Mouse (Mus musculus): ENCODE data around the gene Nolc1. TPM values are rescaled to one million over a fixed set of nuclear protein-coding genes. Genes with fewer than 3 reads are reported as not detected.

Gene Nolc1
- polyA plus RNA-seq, 1 experiment = 74.3 TPM

- H3K4me3 ChIP-seq (ENCODE audit: insufficient read depth, poor library complexity, severe bottlenecking) = no peak overlapping the region
- peaks cover 97% of the 10 kb centered on the region for H3K79me2 ChIP-seq (ENCODE audit: control insufficient read depth, insufficient read depth)
- TF ChIP-seq FOSL1 (IDR thresholded peaks at IDR 0.05; ENCODE audit: insufficient read depth, low read length, poor library complexity, severe bottlenecking) (no peak), MYOD1 (IDR thresholded peaks at IDR 0.05; ENCODE audit: control insufficient read depth, insufficient read length, low read depth) (no peak), CEBPB (IDR thresholded peaks at IDR 0.05; ENCODE audit: low read depth) (no peak), USF1 (IDR thresholded peaks at IDR 0.05; ENCODE audit: low read depth) (no peak)
Measured at GRCm38 (mm10) chr19:46060845-46061244, 14.8 kb upstream of the Nolc1 start.

GRCm38 (mm10) chr19:46068054-46068453 lies 7.6 kb upstream of the Nolc1 start:
- peaks cover 96% of the 10 kb centered on the region for H3K36me3 ChIP-seq (ENCODE audit: control insufficient read depth, insufficient read depth)
- no peak overlapping the region for H3ac ChIP-seq (ENCODE audit: control insufficient read depth, insufficient read length, low read depth)

More at GRCm38 (mm10) chr19:46060845-46061244, 14.8 kb upstream of the Nolc1 start:
- no peak overlapping the region for H3ac ChIP-seq (ENCODE audit: control insufficient read depth, insufficient read length, low read depth)
- H3K27me3 ChIP-seq (ENCODE audit: control insufficient read depth, insufficient read depth, insufficient read length) = no peaks in the 10 kb centered on the region
- peaks cover 81% of the 10 kb centered on the region for H3K79me3 ChIP-seq (ENCODE audit: low read depth)
- H3K36me3 ChIP-seq (ENCODE audit: control insufficient read depth, insufficient read depth) = peaks cover 63% of the 10 kb centered on the region

GRCm38 (mm10) chr19:46073285-46073684 lies 2.4 kb upstream of the Nolc1 start:
- Histone ChIP-seq H3K4me3 (ENCODE audit: insufficient read depth, poor library complexity, severe bottlenecking) (no peak overlapping the region), H3K79me3 (ENCODE audit: low read depth) (peaks cover 32% of the 10 kb centered on the region), H3K27me3 (ENCODE audit: control insufficient read depth, insufficient read depth, insufficient read length) (no peaks in the 10 kb centered on the region), H3K79me2 (ENCODE audit: control insufficient read depth, insufficient read depth) (peaks cover 31% of the 10 kb centered on the region), H3K36me3 (ENCODE audit: control insufficient read depth, insufficient read depth) (peaks cover 66% of the 10 kb centered on the region), H3ac (ENCODE audit: control insufficient read depth, insufficient read length, low read depth) (no peak overlapping the region)
- no peak for TF ChIP-seq USF1 (IDR thresholded peaks at IDR 0.05; ENCODE audit: low read depth)
- TF ChIP-seq MAX (IDR thresholded peaks at IDR 0.05) = no peak
- no peak for TF ChIP-seq CTCF (IDR thresholded peaks at IDR 0.05; ENCODE audit: control insufficient read depth, insufficient read depth, insufficient read length)
- no peak for TF ChIP-seq MYOD1 (IDR thresholded peaks at IDR 0.05; ENCODE audit: control insufficient read depth, insufficient read length, low read depth)
- no peak for TF ChIP-seq FOSL1 (IDR thresholded peaks at IDR 0.05; ENCODE audit: insufficient read depth, low read length, poor library complexity, severe bottlenecking)
- TF ChIP-seq MYOG (IDR thresholded peaks at IDR 0.05; ENCODE audit: control insufficient read depth, extremely low read depth, insufficient read length) = no peak
- no peak for TF ChIP-seq CEBPB (IDR thresholded peaks at IDR 0.05; ENCODE audit: low read depth)

More at GRCm38 (mm10) chr19:46068054-46068453, 7.6 kb upstream of the Nolc1 start:
- H3K27me3 ChIP-seq (ENCODE audit: control insufficient read depth, insufficient read depth, insufficient read length) = no peaks in the 10 kb centered on the region
- TF ChIP-seq FOSL1 (IDR thresholded peaks at IDR 0.05; ENCODE audit: insufficient read depth, low read length, poor library complexity, severe bottlenecking) (no peak), MYOG (IDR thresholded peaks at IDR 0.05; ENCODE audit: control insufficient read depth, extremely low read depth, insufficient read length) (no peak), USF1 (IDR thresholded peaks at IDR 0.05; ENCODE audit: low read depth) (no peak), CTCF (IDR thresholded peaks at IDR 0.05; ENCODE audit: control insufficient read depth, insufficient read depth, insufficient read length) (no peak), MYOD1 (IDR thresholded peaks at IDR 0.05; ENCODE audit: control insufficient read depth, insufficient read length, low read depth) (no peak), MAX (IDR thresholded peaks at IDR 0.05) (no peak), CEBPB (IDR thresholded peaks at IDR 0.05; ENCODE audit: low read depth) (no peak)
- no peak overlapping the region for H3K4me3 ChIP-seq (ENCODE audit: insufficient read depth, poor library complexity, severe bottlenecking)
- peaks cover 31% of the 10 kb centered on the region for H3K79me3 ChIP-seq (ENCODE audit: low read depth)
- peaks cover 44% of the 10 kb centered on the region for H3K79me2 ChIP-seq (ENCODE audit: control insufficient read depth, insufficient read depth)

GRCm38 (mm10) chr19:46074266-46074665 lies 1.4 kb upstream of the Nolc1 start:
- Histone ChIP-seq H3K4me3 (ENCODE audit: insufficient read depth, poor library complexity, severe bottlenecking) (no peak overlapping the region), H3ac (ENCODE audit: control insufficient read depth, insufficient read length, low read depth) (no peak overlapping the region), H3K36me3 (ENCODE audit: control insufficient read depth, insufficient read depth) (peaks cover 69% of the 10 kb centered on the region), H3K79me2 (ENCODE audit: control insufficient read depth, insufficient read depth) (peaks cover 41% of the 10 kb centered on the region), H3K27me3 (ENCODE audit: control insufficient read depth, insufficient read depth, insufficient read length) (no peaks in the 10 kb centered on the region), H3K79me3 (ENCODE audit: low read depth) (peaks cover 40% of the 10 kb centered on the region)
- TF ChIP-seq MAX (IDR thresholded peaks at IDR 0.05) (no peak), MYOD1 (IDR thresholded peaks at IDR 0.05; ENCODE audit: control insufficient read depth, insufficient read length, low read depth) (no peak), CTCF (IDR thresholded peaks at IDR 0.05; ENCODE audit: control insufficient read depth, insufficient read depth, insufficient read length) (no peak), CEBPB (IDR thresholded peaks at IDR 0.05; ENCODE audit: low read depth) (no peak), USF1 (IDR thresholded peaks at IDR 0.05; ENCODE audit: low read depth) (no peak), MYOG (IDR thresholded peaks at IDR 0.05; ENCODE audit: control insufficient read depth, extremely low read depth, insufficient read length) (no peak), FOSL1 (IDR thresholded peaks at IDR 0.05; ENCODE audit: insufficient read depth, low read length, poor library complexity, severe bottlenecking) (no peak)

GRCm38 (mm10) chr19:46078535-46078934 lies 2.9 kb downstream of the Nolc1 start:
- peak overlapping the region; percentile 12 for H3ac ChIP-seq (ENCODE audit: control insufficient read depth, insufficient read length, low read depth)
- H3K36me3 ChIP-seq (ENCODE audit: control insufficient read depth, insufficient read depth) = peaks cover 71% of the 10 kb centered on the region
- H3K27me3 ChIP-seq (ENCODE audit: control insufficient read depth, insufficient read depth, insufficient read length) = no peaks in the 10 kb centered on the region
- TF ChIP-seq USF1 (IDR thresholded peaks at IDR 0.05; ENCODE audit: low read depth) (no peak), CTCF (IDR thresholded peaks at IDR 0.05; ENCODE audit: control insufficient read depth, insufficient read depth, insufficient read length) (no peak), MYOG (IDR thresholded peaks at IDR 0.05; ENCODE audit: control insufficient read depth, extremely low read depth, insufficient read length) (no peak), FOSL1 (IDR thresholded peaks at IDR 0.05; ENCODE audit: insufficient read depth, low read length, poor library complexity, severe bottlenecking) (no peak), CEBPB (IDR thresholded peaks at IDR 0.05; ENCODE audit: low read depth) (no peak), MYOD1 (IDR thresholded peaks at IDR 0.05; ENCODE audit: control insufficient read depth, insufficient read length, low read depth) (no peak), MAX (IDR thresholded peaks at IDR 0.05) (no peak)
- no peak overlapping the region for H3K4me3 ChIP-seq (ENCODE audit: insufficient read depth, poor library complexity, severe bottlenecking)
- peaks cover 41% of the 10 kb centered on the region for H3K79me3 ChIP-seq (ENCODE audit: low read depth)
- peaks cover 53% of the 10 kb centered on the region for H3K79me2 ChIP-seq (ENCODE audit: control insufficient read depth, insufficient read depth)

- no peak overlapping the region for H3ac ChIP-seq (ENCODE audit: control insufficient read depth, insufficient read length, low read depth)
- H3K4me3 ChIP-seq (ENCODE audit: insufficient read depth, poor library complexity, severe bottlenecking) = no peak overlapping the region
- H3K36me3 ChIP-seq (ENCODE audit: control insufficient read depth, insufficient read depth) = peaks cover 54% of the 10 kb centered on the region
- H3K79me2 ChIP-seq (ENCODE audit: control insufficient read depth, insufficient read depth) = peaks cover 9% of the 10 kb centered on the region
- TF ChIP-seq FOSL1 (IDR thresholded peaks at IDR 0.05; ENCODE audit: insufficient read depth, low read length, poor library complexity, severe bottlenecking) (no peak), CTCF (IDR thresholded peaks at IDR 0.05; ENCODE audit: control insufficient read depth, insufficient read depth, insufficient read length) (no peak), MYOD1 (IDR thresholded peaks at IDR 0.05; ENCODE audit: control insufficient read depth, insufficient read length, low read depth) (no peak), MAX (IDR thresholded peaks at IDR 0.05) (no peak)
- no peaks in the 10 kb centered on the region for H3K27me3 ChIP-seq (ENCODE audit: control insufficient read depth, insufficient read depth, insufficient read length)
- H3K79me3 ChIP-seq (ENCODE audit: low read depth) = peaks cover 2% of the 10 kb centered on the region
Measured at GRCm38 (mm10) chr19:46085185-46085584, 9.5 kb downstream of the Nolc1 start.
